Mouse (Mus musculus) retina, postnatal 1 day (tissue): ENCODE data around the gene Dcps.
A peak's percentile ranks its signal among the peaks of the same experiment; 100 is the strongest.
"Not testable (repeated sequence)": the region's sequence is repeated elsewhere in the genome, so short reads cannot be mapped to it uniquely, and the experiment has no call there.

Experiments
- DNase-seq: peaks from one replicate; pipeline ENCODE4 v3.0.0-alpha.2; 2012

Gene Dcps

GRCm38 (mm10) chr9:35173331-35173730, 2.5 kb downstream of the Dcps start:
- DNase-seq = no peak

GRCm38 (mm10) chr9:35170071-35170470, 5.8 kb downstream of the Dcps start:
- no peak for DNase-seq

- DNase-seq = peak; percentile 92
These were observed 8.8 kb downstream of the Dcps start for GRCm38 (mm10) chr9:35166798-35167635.

- DNase-seq = peak; percentile 77
These were observed 9.6 kb downstream of the Dcps start for GRCm38 (mm10) chr9:35166144-35166797.

GRCm38 (mm10) chr9:35164142-35164874, 11.6 kb downstream of the Dcps start:
- DNase-seq = no peak

- DNase-seq = no peak
These were observed 12.7 kb downstream of the Dcps start for GRCm38 (mm10) chr9:35163011-35163690.

- DNase-seq = no peak
These were observed 14.1 kb downstream of the Dcps start for GRCm38 (mm10) chr9:35161721-35162120.

GRCm38 (mm10) chr9:35160662-35161061, 15.2 kb downstream of the Dcps start:
- no peak for DNase-seq

- DNase-seq = no peak
These were observed 17.4 kb downstream of the Dcps start for GRCm38 (mm10) chr9:35158477-35158876.

GRCm38 (mm10) chr9:35156862-35157261, 19.0 kb downstream of the Dcps start:
- no peak for DNase-seq

GRCm38 (mm10) chr9:35156002-35156710, 19.7 kb downstream of the Dcps start:
- DNase-seq = peak; percentile 11

- DNase-seq = peak; percentile 13
These were observed 22.9 kb downstream of the Dcps start for GRCm38 (mm10) chr9:35152923-35153322.

- not testable (repeated sequence) for DNase-seq
These were observed 27.0 kb downstream of the Dcps start for GRCm38 (mm10) chr9:35148822-35149221.

- DNase-seq = not testable (repeated sequence)
These were observed 28.6 kb downstream of the Dcps start for GRCm38 (mm10) chr9:35147261-35147660.

GRCm38 (mm10) chr9:35145829-35146228, 30.0 kb downstream of the Dcps start:
- no peak for DNase-seq

- DNase-seq = no peak
These were observed 30.7 kb downstream of the Dcps start for GRCm38 (mm10) chr9:35145118-35145517.

GRCm38 (mm10) chr9:35142221-35142620, 33.6 kb downstream of the Dcps start:
- no peak for DNase-seq

GRCm38 (mm10) chr9:35139231-35139744, 36.6 kb downstream of the Dcps start:
- DNase-seq = no peak

GRCm38 (mm10) chr9:35138029-35138428, 37.8 kb downstream of the Dcps start:
- no peak for DNase-seq

- no peak for DNase-seq
These were observed 40.3 kb downstream of the Dcps start for GRCm38 (mm10) chr9:35135575-35135974.

- no peak for DNase-seq
These were observed 44.0 kb downstream of the Dcps start for GRCm38 (mm10) chr9:35131637-35132397.
